Mouse (Mus musculus) lung, adult 2 months (tissue): ENCODE results near the gene Osbpl11.

Source experiments
- CTCF ChIP-seq: fragments of 200-500 bp; IDR thresholded peaks from 2 replicates; pipeline ENCODE4 v1.5.1; 2011; ENCODE audit warnings: mild to moderate bottlenecking, low read length, control low read depth; ENCODE audit not compliant: insufficient read depth
- POLR2A ChIP-seq: fragments of 200-500 bp; IDR thresholded peaks from 2 replicates; pipeline ENCODE4 v1.6.1; 2011; ENCODE audit warnings: low read depth, mild to moderate bottlenecking, control low read depth, low read length, borderline replicate concordance; ENCODE audit errors: extremely low read depth

GRCm38 (mm10) chr16:33234128-33234527 lies 49.3 kb downstream of the Osbpl11 start:
- no peak for TF ChIP-seq POLR2A
- no peak for TF ChIP-seq CTCF
